Mouse (Mus musculus) gastrocnemius, postnatal 14 days (tissue): ENCODE results near the gene Eaf1. TPM values are rescaled to one million over a fixed set of nuclear protein-coding genes. Genes with fewer than 3 reads are reported as not detected.
"Not testable (repeated sequence)": the region's sequence is repeated elsewhere in the genome, so short reads cannot be mapped to it uniquely, and the experiment has no call there.

Experiments used
- DNase-seq: peaks from one replicate; pipeline ENCODE4 v3.0.0; 2021; ENCODE audit warnings: mixed read lengths
- intact Hi-C: fragments of 180-260 bp; cut with DNase I; formaldehyde crosslinking; loops from one replicate; pipeline ENCODE4 v1.15.1; 2025; ENCODE audit warnings: low total_unique reads
- long read RNA-seq, 2 experiments: library from polyadenylated mRNA; stranded (forward); transcript quantifications; one replicate each; pipeline ENCODE4 v2.0.0; 2021
- total RNA-seq, 2 experiments: library from RNA; stranded (reverse); gene quantifications; 2 replicates each; pipeline ENCODE4 v1.2.3; 2021

Gene Eaf1
- 10 to 100 TPM; 11.1 to 14.8 TPM for total RNA-seq
- long read RNA-seq, experiment 1, full-length matches to known transcripts, result 11 of 13 reads
- long read RNA-seq, experiment 1, partial matches to known transcripts, result 2 of 13 reads
- long read RNA-seq, experiment 1, other reads (novel, unspliced or antisense), result 0 of 13 reads
- long read RNA-seq, experiment 2, full-length matches to known transcripts, result 14 of 23 reads
- long read RNA-seq, experiment 2, partial matches to known transcripts, result 5 of 23 reads
- long read RNA-seq, experiment 2, other reads (novel, unspliced or antisense), result 4 of 23 reads

- DNase-seq, result peak; percentile 38
- intact Hi-C loops, result no loop called here
Measured at GRCm38 (mm10) chr14:31494349-31494974, at the start of gene Eaf1. TSS of gene Eaf1 (plus strand) at chr14:31494399.

GRCm38 (mm10) chr14:31448994-31449393, 45.2 kb upstream of the Eaf1 start:
- no peak for DNase-seq
- intact Hi-C loops, result no loop called here

GRCm38 (mm10) chr14:31453946-31454345, 40.3 kb upstream of the Eaf1 start:
- DNase-seq, intact Hi-C loops: not testable (repeated sequence)

- intact Hi-C loops, result no loop called here
- DNase-seq, result no peak
Measured at GRCm38 (mm10) chr14:31454849-31455566, 39.2 kb upstream of the Eaf1 start.

GRCm38 (mm10) chr14:31456064-31456721, 38.0 kb upstream of the Eaf1 start:
- no peak for DNase-seq

GRCm38 (mm10) chr14:31458006-31458405, 36.2 kb upstream of the Eaf1 start:
- intact Hi-C loops, result no loop called here

More at GRCm38 (mm10) chr14:31456064-31456721, 38.0 kb upstream of the Eaf1 start:
- intact Hi-C loops, result no loop called here

GRCm38 (mm10) chr14:31462226-31462625, 32.0 kb upstream of the Eaf1 start:
- not testable (repeated sequence) for DNase-seq
- intact Hi-C loops, result loop anchor here (5.0 kb wide), 1 partner anchor 80 kb away; no protein-coding TSS in a partner anchor

More at GRCm38 (mm10) chr14:31458006-31458405, 36.2 kb upstream of the Eaf1 start:
- DNase-seq, result no peak

GRCm38 (mm10) chr14:31462886-31463285, 31.3 kb upstream of the Eaf1 start:
- DNase-seq, result no peak
- intact Hi-C loops, result loop anchor here (5.0 kb wide), 1 partner anchor 81 kb away; no protein-coding TSS in a partner anchor

- intact Hi-C loops, result loop anchor here (5.0 kb wide), 1 partner anchor 82 kb away; no protein-coding TSS in a partner anchor
- DNase-seq, result no peak
Measured at GRCm38 (mm10) chr14:31464176-31464575, 30.0 kb upstream of the Eaf1 start.

- intact Hi-C loops, result loop anchor here (5.0 kb wide), 2 partner anchors 102 to 197 kb away; no protein-coding TSS in a partner anchor
- no peak for DNase-seq
Measured at GRCm38 (mm10) chr14:31469711-31470110, 24.5 kb upstream of the Eaf1 start.

GRCm38 (mm10) chr14:31472451-31473061, 21.6 kb upstream of the Eaf1 start:
- DNase-seq, result peak; percentile 43
- intact Hi-C loops, result loop anchor here (5.0 kb wide), 2 partner anchors 105 to 200 kb away; no protein-coding TSS in a partner anchor

GRCm38 (mm10) chr14:31473297-31473696, 20.9 kb upstream of the Eaf1 start:
- intact Hi-C loops, result loop anchor here (5.0 kb wide), 2 partner anchors 106 to 201 kb away; no protein-coding TSS in a partner anchor
- no peak for DNase-seq

GRCm38 (mm10) chr14:31482417-31482816, 11.8 kb upstream of the Eaf1 start:
- intact Hi-C loops, result no loop called here

GRCm38 (mm10) chr14:31486465-31486864, 7.7 kb upstream of the Eaf1 start:
- peak; percentile 15 for DNase-seq
- intact Hi-C loops, result no loop called here

More at GRCm38 (mm10) chr14:31482417-31482816, 11.8 kb upstream of the Eaf1 start:
- DNase-seq, result no peak

GRCm38 (mm10) chr14:31488055-31488454, 6.1 kb upstream of the Eaf1 start:
- no peak for DNase-seq
- intact Hi-C loops, result no loop called here

- DNase-seq, result no peak
- intact Hi-C loops, result no loop called here
Measured at GRCm38 (mm10) chr14:31493901-31494300, 298 bp upstream of the Eaf1 start.

- intact Hi-C loops, result no loop called here
- peak; percentile 92 for DNase-seq
Measured at GRCm38 (mm10) chr14:31494975-31495455, 816 bp downstream of the Eaf1 start, which contains the start of gene Mettl6. TSS of gene Mettl6 (minus strand) at chr14:31495040.

GRCm38 (mm10) chr14:31495538-31495937, 1.3 kb downstream of the Eaf1 start:
- no peak for DNase-seq
- intact Hi-C loops, result no loop called here

- no peak for DNase-seq
- intact Hi-C loops, result no loop called here
Measured at GRCm38 (mm10) chr14:31496241-31496646, 2.0 kb downstream of the Eaf1 start.
